In the genomic region with DNA sequence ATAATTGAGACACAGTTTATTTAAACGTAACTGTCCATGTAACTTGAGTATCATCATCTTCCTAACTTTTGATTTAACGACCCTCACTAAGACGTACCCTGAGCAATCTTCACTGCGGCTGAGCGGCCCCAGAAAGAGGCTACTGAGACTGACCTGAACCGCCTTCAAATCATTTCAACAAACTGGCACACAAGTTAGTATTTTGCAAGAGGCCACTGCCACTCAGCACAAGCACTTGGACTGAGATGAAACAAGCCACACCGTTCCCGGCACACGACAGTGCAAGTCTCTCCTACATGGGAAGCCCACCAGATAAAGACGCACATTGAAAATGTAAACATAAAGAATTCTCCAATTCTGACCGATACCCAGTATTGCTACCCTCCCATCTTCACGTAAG, we compare ENCODE assay signal across 28 mouse cellular contexts. TPM values are rescaled to one million over a fixed set of nuclear protein-coding genes. Genes with fewer than 3 reads are reported as not detected.
A peak's percentile ranks its signal among the peaks of the same experiment; 100 is the strongest.
DNase-seq lines count a peak whose midpoint lies in the region; ATAC-seq and TF ChIP-seq lines count a peak whose summit lies in the region.
"Had no signal": no experiment of that assay in that cellular context is flagged by ENCODE, and none has a peak within 500 bp of the region (broad histone marks: within the 10 kb centered on the region; RNA-seq: fewer than 3 reads in every experiment).

No protein-coding gene starts in this region.

- no peak for TF ChIP-seq CTCF in lung, adult 2 months (IDR thresholded peaks at IDR 0.05; ENCODE audit: insufficient read depth, low read length)

- H3K4me2 ChIP-seq in intestine, embryonic 16.5 days (ENCODE audit: low read depth, low read length) = no peak overlapping the region
- H3K4me2 ChIP-seq: embryonic facial prominence, embryonic 12.5 days; forebrain, embryonic 13.5 days; heart, embryonic 11.5 days; hindbrain, embryonic 12.5 days; hindbrain, embryonic 15.5 days had no signal

- peak; percentile 38 for DNase-seq in adrenal gland, postnatal 14 days
- DNase-seq in adrenal gland, adult 18-20 months (ENCODE audit: low spot score in 2 of 2) = no peak
- DNase-seq in lung, adult 18-20 months = peak; percentile 54 to 62
- DNase-seq in lung, adult 2 months = no peak
- peak; percentile 32 for DNase-seq in lung, postnatal 10 days
- peak; percentile 67 for DNase-seq in lung, postnatal 36 days
- DNase-seq: cerebellum, adult 11-12 months; cerebellum, adult 9-10 months; cerebellum, postnatal 14 days; gastrocnemius, adult 2 months; gastrocnemius, postnatal 14 days; heart, adult 11 months; kidney, adult 11 months had no signal

- peaks cover 26% of the 10 kb centered on the region for H3K36me3 ChIP-seq in intestine, embryonic 16.5 days (ENCODE audit: control insufficient read depth, insufficient read depth, low read length)

- H3K27ac ChIP-seq in intestine, embryonic 16.5 days (ENCODE audit: low read length) = no peak overlapping the region
- H3K27ac ChIP-seq: embryonic facial prominence, embryonic 12.5 days; forebrain, embryonic 13.5 days; gastrocnemius, adult 2 months; hindbrain, embryonic 12.5 days; hindbrain, embryonic 15.5 days had no signal

- no peak overlapping the region for H3K9ac ChIP-seq in intestine, embryonic 16.5 days (ENCODE audit: low read depth, low read length)
- H3K9ac ChIP-seq: embryonic facial prominence, embryonic 12.5 days; forebrain, embryonic 13.5 days; hindbrain, embryonic 12.5 days; hindbrain, embryonic 15.5 days had no signal

- H3K9me3 ChIP-seq in intestine, embryonic 16.5 days (ENCODE audit: control insufficient read depth, low read length) = no peaks in the 10 kb centered on the region
- H3K9me3 ChIP-seq: embryonic facial prominence, embryonic 12.5 days; forebrain, embryonic 13.5 days; hindbrain, embryonic 12.5 days; hindbrain, embryonic 15.5 days had no signal

- H3K4me1 ChIP-seq in lung, adult 2 months (ENCODE audit: control insufficient read depth, insufficient read depth, low read length) = peaks cover 5% of the 10 kb centered on the region
- H3K4me1 ChIP-seq in intestine, embryonic 16.5 days (ENCODE audit: control insufficient read depth, insufficient read depth, low read length) = peaks cover 14% of the 10 kb centered on the region
- H3K4me1 ChIP-seq: hindbrain, embryonic 15.5 days had no signal

- TF ChIP-seq POLR2A in lung, adult 2 months (IDR thresholded peaks at IDR 0.05; ENCODE audit: borderline replicate concordance, extremely low read depth, low read depth, low read length) = no peak

- 75% methylated on average over 12 of the region's 12 CpGs for WGBS in lung, adult 2 months
- WGBS in intestine, embryonic 16.5 days = 91% methylated on average over 12 of the region's 12 CpGs

- no peak overlapping the region for H3K4me3 ChIP-seq in lung, adult 2 months (replicated peaks; ENCODE audit: extremely low read depth, low read depth, low read length)
- H3K4me3 ChIP-seq in intestine, embryonic 16.5 days (ENCODE audit: low read length) = no peak overlapping the region
- H3K4me3 ChIP-seq: embryonic facial prominence, embryonic 12.5 days; erythroblast, embryonic 14.5 days; forebrain, embryonic 13.5 days; gastrocnemius, adult 2 months; hindbrain, embryonic 12.5 days; hindbrain, embryonic 15.5 days had no signal

- H3K27me3 ChIP-seq in intestine, embryonic 16.5 days (replicated peaks; ENCODE audit: control insufficient read depth, insufficient read depth, low read length) = no peaks in the 10 kb centered on the region
- H3K27me3 ChIP-seq: embryonic facial prominence, embryonic 12.5 days; forebrain, embryonic 13.5 days; hindbrain, embryonic 12.5 days; hindbrain, embryonic 15.5 days had no signal

- ATAC-seq in intestine, embryonic 16.5 days = no peak
- ATAC-seq: CD4-positive, CD25-positive, alpha-beta regulatory T cell, adult 4 months; forebrain, embryonic 13.5 days; forebrain, embryonic 16.5 days had no signal

RNA-seq across cellular contexts. Expression of gene Bcl2l14, which starts 52.3 kb away (rescaled TPM):
- total RNA-seq in adrenal gland, postnatal 14 days (2021) = 0.15 and 0.23 TPM in 2 replicates
- not detected for total RNA-seq in adrenal gland, adult 18-20 months (2021)
- polyA plus RNA-seq in lung, adult 2 months (2012; rRNA removed) = 0.81 and 1.2 TPM in 2 replicates
- 3.5 and 5.2 TPM in 2 replicates for polyA plus RNA-seq in intestine, embryonic 16.5 days (2015; fragmentation: Nextera tagmentation; extraction: Ambion mirVana)
- total RNA-seq: gastrocnemius, adult 2 months; gastrocnemius, postnatal 14 days; gastrocnemius, postnatal 4 days; heart, adult 8-10 months; heart, postnatal 25 days had no signal
- polyA plus RNA-seq: brain, embryonic 14.5 days; C2C12; erythroblast, embryonic 14.5 days; forebrain, embryonic 13.5 days; forebrain, embryonic 16.5 days; heart, postnatal 0 days had no signal

Comparison
In these comparisons a context has a peak if more than half of its experiments do, and no peak if none do; other contexts are left out.
1. DNase-seq: peak in adrenal gland, postnatal 14 days (single experiment), lung, adult 18-20 months (2 of 2), lung, postnatal 10 days (single experiment) and lung, postnatal 36 days (single experiment); none in adrenal gland, adult 18-20 months (0 of 2) and lung, adult 2 months (single experiment).